Mouse (Mus musculus): Measurements from ENCODE around the gene Olfr482. TPM values are rescaled to one million over a fixed set of nuclear protein-coding genes. Genes with fewer than 3 reads are reported as not detected.

Olfr482 gene
- polyA plus RNA-seq (2015; fragmentation: Nextera tagmentation; extraction: Ambion mirVana) = 0.06 TPM in 1 of 2 replicates, not detected in the other

DNA sequence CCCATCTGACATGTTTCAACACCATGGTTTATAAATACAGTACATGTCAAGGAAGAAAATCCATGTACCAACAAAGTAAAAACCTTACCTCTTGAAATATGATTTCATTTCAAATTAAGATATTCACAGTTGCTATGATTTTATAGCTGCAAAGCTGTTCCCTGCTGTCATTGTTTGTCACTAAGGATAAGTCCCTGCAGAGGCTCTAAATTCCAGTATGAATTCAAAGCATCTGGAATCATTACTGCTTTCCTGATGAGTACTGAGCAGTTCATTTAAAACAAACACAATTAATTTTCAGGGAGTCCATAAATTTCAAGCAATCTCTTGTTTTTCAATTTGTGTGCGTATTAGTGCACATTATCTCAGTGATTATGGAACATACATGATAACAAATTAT lies at the start of gene Olfr482:
Olfr482 (minus strand) TSS at position 101 of the 400 bp plus-strand sequence.
- ATAC-seq (ENCODE audit: low read depth) = no peak
- 55% methylated on average over 1 of the region's 1 CpGs for WGBS (ENCODE audit: insufficient replicate concordance)

DNA sequence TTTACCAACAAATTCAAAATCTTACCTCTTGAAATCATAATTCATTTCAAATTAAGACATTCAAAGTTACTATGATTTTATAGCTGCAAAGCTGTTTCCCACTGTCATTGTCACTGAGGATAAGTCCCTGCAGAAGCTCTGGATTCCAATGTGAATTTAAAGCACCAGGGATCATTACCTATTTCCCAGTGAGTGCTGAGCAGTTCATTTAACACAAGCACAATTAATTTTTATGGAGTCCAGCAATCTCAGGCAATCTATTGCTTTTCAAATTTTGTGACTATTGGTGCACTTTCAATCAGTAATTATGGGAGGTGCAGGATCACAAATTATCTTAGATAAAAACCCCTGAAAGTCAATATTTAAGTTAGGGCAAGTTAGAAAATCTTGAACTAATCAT lies 30.0 kb upstream of the Olfr482 start, which contains the start of gene Olfr484:
Olfr484 (minus strand) TSS at position 101 of the 400 bp plus-strand sequence.
- Histone ChIP-seq H3K9ac (no peak within 1 kb of the TSS), H3K9me3 (replicated peaks) (no peaks in the 10 kb centered on the region), H3K4me3 (replicated peaks) (no peak within 1 kb of the TSS), H3K27ac (no peak within 1 kb of the TSS), H3K4me2 (no peak within 1 kb of the TSS), H3K27me3 (no peaks in the 10 kb centered on the region), H3K4me1 (replicated peaks) (no peaks in the 10 kb centered on the region), H3K36me3 (no peaks in the 10 kb centered on the region)
- no peak for DNase-seq
- ATAC-seq (ENCODE audit: low read depth) = no peak

More for the DNA sequence above, at the start of gene Olfr482:
- H3K9me3 ChIP-seq (replicated peaks) = no peaks in the 10 kb centered on the region
- DNase-seq = no peak
- no peak within 1 kb of the TSS for H3K4me2 ChIP-seq
- no peaks in the 10 kb centered on the region for H3K36me3 ChIP-seq
- no peak within 1 kb of the TSS for H3K27ac ChIP-seq
- H3K4me3 ChIP-seq (replicated peaks) = no peak within 1 kb of the TSS
- no peaks in the 10 kb centered on the region for H3K27me3 ChIP-seq
- no peaks in the 10 kb centered on the region for H3K4me1 ChIP-seq (replicated peaks)
- H3K9ac ChIP-seq = no peak within 1 kb of the TSS

DNA sequence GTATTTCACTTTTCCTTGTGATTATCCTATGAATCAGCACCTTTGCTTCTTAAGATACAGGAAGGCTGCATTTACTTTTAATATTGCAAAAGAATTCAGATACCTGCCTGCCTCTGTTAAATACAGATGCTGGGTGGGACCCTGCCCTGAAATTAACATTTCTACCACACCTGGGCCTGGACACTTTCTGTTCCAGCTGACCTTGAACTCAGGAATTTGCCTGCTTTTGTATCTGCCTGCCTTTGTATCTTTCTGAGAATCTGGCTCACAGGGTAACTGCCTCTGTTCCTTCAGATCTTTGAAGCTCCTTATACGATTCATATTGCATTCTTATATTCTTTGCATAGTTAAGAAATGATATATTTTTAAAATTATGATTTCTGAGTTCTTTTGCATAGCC lies 24.0 kb upstream of the Olfr482 start:
- Histone ChIP-seq H3K9me3 (replicated peaks) (no peaks in the 10 kb centered on the region), H3K9ac (no peak overlapping the region), H3K4me2 (no peak overlapping the region), H3K4me3 (replicated peaks) (no peak overlapping the region), H3K27me3 (no peaks in the 10 kb centered on the region), H3K4me1 (replicated peaks) (no peaks in the 10 kb centered on the region), H3K27ac (no peak overlapping the region), H3K36me3 (no peaks in the 10 kb centered on the region)
- ATAC-seq (ENCODE audit: low read depth) = no peak
- WGBS (ENCODE audit: insufficient replicate concordance) = 37% methylated on average over 1 of the region's 1 CpGs
- DNase-seq = no peak

DNA sequence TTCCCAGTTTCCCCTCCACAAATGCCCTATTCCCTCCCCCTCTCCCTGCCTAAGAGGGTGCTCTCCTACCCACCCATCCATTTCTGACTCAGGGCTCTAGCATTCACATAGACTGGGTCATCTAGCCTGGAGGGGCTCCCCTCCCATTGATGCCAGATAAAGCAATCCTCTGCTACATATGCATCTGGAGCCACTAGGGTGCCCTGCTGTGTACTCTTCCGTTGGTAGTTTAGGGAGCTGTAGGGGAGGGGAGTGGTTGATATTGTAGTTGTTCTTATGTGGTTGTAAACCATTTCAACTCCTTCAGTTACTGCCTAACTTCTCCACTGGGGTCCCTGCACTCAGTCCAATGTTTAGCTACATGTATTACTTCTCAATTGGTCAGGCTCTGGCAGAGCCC lies 23.3 kb upstream of the Olfr482 start:
- WGBS (ENCODE audit: insufficient replicate concordance) = 25% methylated on average over 1 of the region's 1 CpGs

DNA sequence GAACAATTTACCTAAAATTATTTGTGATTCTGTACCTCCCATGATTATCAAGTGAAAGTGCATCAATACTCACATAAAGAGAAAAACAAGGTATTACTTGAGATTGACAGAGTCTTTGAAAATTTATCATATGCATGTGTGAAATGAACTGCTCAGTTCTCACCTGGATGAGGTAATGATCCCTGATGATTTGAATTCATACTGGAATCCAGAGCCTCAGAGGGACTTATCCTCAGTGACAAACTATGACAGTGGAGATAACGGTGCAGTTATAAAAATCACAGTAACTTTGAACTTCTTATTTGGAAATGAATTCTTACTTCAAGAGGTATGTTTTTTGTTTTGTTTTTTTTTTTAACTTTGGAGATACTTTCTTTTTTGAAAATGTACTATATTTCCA lies 3.2 kb upstream of the Olfr482 start, which contains the start of gene Olfr483:
Olfr483 (plus strand) TSS at position 301 of the 400 bp plus-strand sequence.
- H3K27ac ChIP-seq = no peak within 1 kb of the TSS
- no peak within 1 kb of the TSS for H3K4me2 ChIP-seq
- H3K9me3 ChIP-seq (replicated peaks) = no peaks in the 10 kb centered on the region
- no peaks in the 10 kb centered on the region for H3K4me1 ChIP-seq (replicated peaks)
- no peak for ATAC-seq (ENCODE audit: low read depth)
- WGBS (ENCODE audit: insufficient replicate concordance) = 64% methylated on average over 1 of the region's 1 CpGs
- H3K9ac ChIP-seq = no peak within 1 kb of the TSS
- no peak within 1 kb of the TSS for H3K4me3 ChIP-seq (replicated peaks)
- H3K27me3 ChIP-seq = no peaks in the 10 kb centered on the region
- no peaks in the 10 kb centered on the region for H3K36me3 ChIP-seq
- DNase-seq = no peak

More for the DNA sequence above, 23.3 kb upstream of the Olfr482 start:
- H3K4me3 ChIP-seq (replicated peaks) = no peak overlapping the region
- H3K27me3 ChIP-seq = no peaks in the 10 kb centered on the region
- H3K4me1 ChIP-seq (replicated peaks) = no peaks in the 10 kb centered on the region
- H3K4me2 ChIP-seq = no peak overlapping the region
- no peak overlapping the region for H3K9ac ChIP-seq
- H3K27ac ChIP-seq = no peak overlapping the region
- DNase-seq (no peak), ATAC-seq (ENCODE audit: low read depth) (no peak)
- H3K9me3 ChIP-seq (replicated peaks) = no peaks in the 10 kb centered on the region
- H3K36me3 ChIP-seq = no peaks in the 10 kb centered on the region

DNA sequence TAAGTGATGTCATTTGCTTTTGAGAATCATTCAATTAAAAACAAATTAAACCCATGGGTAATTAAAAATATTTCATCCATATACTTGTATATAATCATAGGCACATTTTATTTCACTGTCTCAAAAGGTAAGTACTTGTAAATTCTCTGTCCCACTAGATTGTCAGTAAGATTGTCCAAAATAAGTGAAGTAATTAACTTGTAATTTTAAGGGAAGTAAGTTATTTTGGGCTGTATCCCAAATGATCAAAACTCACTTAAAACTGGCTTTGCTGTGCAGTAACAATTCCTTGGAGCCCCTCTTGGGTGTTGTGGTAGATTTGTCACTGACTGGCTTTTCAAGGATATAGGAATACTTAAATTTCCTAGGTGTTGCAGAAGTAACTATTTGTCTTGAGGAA lies 17.8 kb downstream of the Olfr482 start, which contains the start of gene Olfr481:
Olfr481 (plus strand) TSS at position 301 of the 400 bp plus-strand sequence.
- H3K27me3 ChIP-seq = no peaks in the 10 kb centered on the region
- H3K4me1 ChIP-seq (replicated peaks) = no peaks in the 10 kb centered on the region
- no peaks in the 10 kb centered on the region for H3K9me3 ChIP-seq (replicated peaks)
- H3K4me3 ChIP-seq (replicated peaks) = no peak within 1 kb of the TSS
- no peak within 1 kb of the TSS for H3K27ac ChIP-seq
- no peaks in the 10 kb centered on the region for H3K36me3 ChIP-seq
- DNase-seq (no peak), ATAC-seq (ENCODE audit: low read depth) (no peak)
- no peak within 1 kb of the TSS for H3K4me2 ChIP-seq
- no peak within 1 kb of the TSS for H3K9ac ChIP-seq

DNA sequence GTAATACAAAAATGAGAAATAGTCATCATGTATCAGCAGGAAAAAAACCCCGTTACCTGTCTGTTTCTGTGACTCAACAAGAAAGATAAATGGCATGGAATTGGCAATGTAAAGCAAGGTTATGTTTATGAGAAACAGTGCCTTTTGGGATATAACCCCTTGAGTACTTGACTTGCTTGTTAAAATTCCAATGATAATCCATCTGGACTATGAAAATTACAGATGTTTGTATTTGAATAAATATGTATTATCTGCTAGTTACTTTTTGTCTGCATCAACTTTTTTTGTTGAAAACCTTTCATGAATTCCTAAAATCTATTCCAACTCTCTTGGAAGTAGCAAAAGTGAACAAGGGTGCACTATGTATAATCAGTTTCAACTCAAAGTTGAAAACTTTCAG lies 30.1 kb downstream of the Olfr482 start, which contains the start of gene Olfr480:
Olfr480 (minus strand) TSS at position 101 of the 400 bp plus-strand sequence.
- Histone ChIP-seq H3K27ac (no peak within 1 kb of the TSS), H3K9me3 (replicated peaks) (no peaks in the 10 kb centered on the region), H3K36me3 (no peaks in the 10 kb centered on the region), H3K9ac (no peak within 1 kb of the TSS), H3K27me3 (no peaks in the 10 kb centered on the region), H3K4me3 (replicated peaks) (no peak within 1 kb of the TSS), H3K4me1 (replicated peaks) (no peaks in the 10 kb centered on the region), H3K4me2 (no peak within 1 kb of the TSS)
- ATAC-seq (ENCODE audit: low read depth) = no peak
- WGBS (ENCODE audit: insufficient replicate concordance) = 58% methylated on average over 1 of the region's 1 CpGs
- DNase-seq = no peak

DNA sequence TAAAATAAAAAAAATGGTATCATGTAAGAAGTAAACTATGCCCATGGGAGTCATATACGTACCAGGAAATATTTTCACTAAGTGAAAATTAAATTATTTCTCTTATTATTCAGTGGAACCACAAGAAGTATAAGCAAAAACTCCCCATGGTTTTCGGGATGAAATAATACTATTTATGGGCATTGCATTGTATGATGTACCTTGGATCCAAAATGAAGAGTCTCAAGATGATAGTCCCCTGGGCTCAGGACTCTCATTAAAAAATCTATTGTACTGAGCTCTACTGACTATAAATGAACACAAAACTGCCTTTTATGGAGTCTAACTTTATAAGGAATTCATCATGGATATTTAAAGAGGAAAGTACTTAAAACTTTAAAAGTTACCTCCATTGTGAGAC lies 47.0 kb downstream of the Olfr482 start, which contains the start of gene Olfr479:
Olfr479 (plus strand) TSS at position 301 of the 400 bp plus-strand sequence.
- H3K4me1 ChIP-seq (replicated peaks) = no peaks in the 10 kb centered on the region
- H3K9ac ChIP-seq = no peak within 1 kb of the TSS
- H3K27me3 ChIP-seq = no peaks in the 10 kb centered on the region
- DNase-seq (no peak), ATAC-seq (ENCODE audit: low read depth) (no peak)
- H3K4me3 ChIP-seq (replicated peaks) = no peak within 1 kb of the TSS
- H3K9me3 ChIP-seq (replicated peaks) = no peaks in the 10 kb centered on the region
- H3K27ac ChIP-seq = no peak within 1 kb of the TSS
- H3K36me3 ChIP-seq = no peaks in the 10 kb centered on the region
- 55% methylated on average over 2 of the region's 2 CpGs for WGBS (ENCODE audit: insufficient replicate concordance)
- no peak within 1 kb of the TSS for H3K4me2 ChIP-seq

Other genes with a start within 250 kb of the Olfr482 start
- gene Olfr472, start 199.7 kb downstream of the Olfr482 start, polyA plus RNA-seq (2015; fragmentation: Nextera tagmentation; extraction: Ambion mirVana) = not detected in 2 replicates
- gene Olfr473, start 167.1 kb downstream of the Olfr482 start, polyA plus RNA-seq (2015; fragmentation: Nextera tagmentation; extraction: Ambion mirVana) = not detected in 2 replicates
- not detected in 2 replicates for gene Olfr474, start 142.9 kb downstream of the Olfr482 start, polyA plus RNA-seq (2015; fragmentation: Nextera tagmentation; extraction: Ambion mirVana)
- not detected in 2 replicates for gene Olfr476, start 132.8 kb downstream of the Olfr482 start, polyA plus RNA-seq (2015; fragmentation: Nextera tagmentation; extraction: Ambion mirVana)
- not detected in 2 replicates for gene Olfr477, start 110.9 kb downstream of the Olfr482 start, polyA plus RNA-seq (2015; fragmentation: Nextera tagmentation; extraction: Ambion mirVana)
- not detected in 2 replicates for gene Olfr478, start 63.6 kb downstream of the Olfr482 start, polyA plus RNA-seq (2015; fragmentation: Nextera tagmentation; extraction: Ambion mirVana)
- gene Olfr479, start 46.9 kb downstream of the Olfr482 start, polyA plus RNA-seq (2015; fragmentation: Nextera tagmentation; extraction: Ambion mirVana) = not detected in 2 replicates
- gene Olfr480, start 30.2 kb downstream of the Olfr482 start, polyA plus RNA-seq (2015; fragmentation: Nextera tagmentation; extraction: Ambion mirVana) = not detected in 2 replicates
- gene Olfr481, start 17.7 kb downstream of the Olfr482 start, polyA plus RNA-seq (2015; fragmentation: Nextera tagmentation; extraction: Ambion mirVana) = not detected in 2 replicates
- not detected in 2 replicates for gene Olfr483, start 3.3 kb upstream of the Olfr482 start, polyA plus RNA-seq (2015; fragmentation: Nextera tagmentation; extraction: Ambion mirVana)
- not detected in 2 replicates for gene Olfr484, start 29.9 kb upstream of the Olfr482 start, polyA plus RNA-seq (2015; fragmentation: Nextera tagmentation; extraction: Ambion mirVana)
- not detected in 2 replicates for gene Olfr485, start 62.3 kb upstream of the Olfr482 start, polyA plus RNA-seq (2015; fragmentation: Nextera tagmentation; extraction: Ambion mirVana)
- gene Olfr486, start 75.2 kb upstream of the Olfr482 start, polyA plus RNA-seq (2015; fragmentation: Nextera tagmentation; extraction: Ambion mirVana) = not detected in 2 replicates
- gene Olfr487, start 117.0 kb upstream of the Olfr482 start, polyA plus RNA-seq (2015; fragmentation: Nextera tagmentation; extraction: Ambion mirVana) = not detected in 2 replicates
- not detected in 2 replicates for gene Olfr488, start 160.8 kb upstream of the Olfr482 start, polyA plus RNA-seq (2015; fragmentation: Nextera tagmentation; extraction: Ambion mirVana)
- not detected in 2 replicates for gene Olfr490, start 191.3 kb upstream of the Olfr482 start, polyA plus RNA-seq (2015; fragmentation: Nextera tagmentation; extraction: Ambion mirVana)
- not detected in 2 replicates for gene Olfr491, start 215.9 kb upstream of the Olfr482 start, polyA plus RNA-seq (2015; fragmentation: Nextera tagmentation; extraction: Ambion mirVana)
- gene Olfr492, start 226.1 kb upstream of the Olfr482 start, polyA plus RNA-seq (2015; fragmentation: Nextera tagmentation; extraction: Ambion mirVana) = not detected in 2 replicates
- gene Olfr493, start 249.4 kb upstream of the Olfr482 start, polyA plus RNA-seq (2015; fragmentation: Nextera tagmentation; extraction: Ambion mirVana) = not detected in 2 replicates

Data from liver, embryonic 13.5 days (tissue).